Mouse (Mus musculus): Measurements from ENCODE around the gene Fam184b. TPM values are rescaled to one million over a fixed set of nuclear protein-coding genes. Genes with fewer than 3 reads are reported as not detected.
A peak's percentile ranks its signal among the peaks of the same experiment; 100 is the strongest.

Gene Fam184b
- total RNA-seq, 2 experiments from 2014 or later, result not detected

GRCm38 (mm10) chr5:45519960-45520808 is 119.2 kb downstream of the Fam184b start, which contains the start of gene Med28:
Gene Med28, plus strand, starts transcription at chr5:45520229.
- ATAC-seq (ENCODE audit: poor library complexity, severe bottlenecking), result peak; percentile 96

GRCm38 (mm10) chr5:45515151-45515743 is 124.2 kb downstream of the Fam184b start:
- no peak for ATAC-seq (ENCODE audit: poor library complexity, severe bottlenecking)

DNA sequence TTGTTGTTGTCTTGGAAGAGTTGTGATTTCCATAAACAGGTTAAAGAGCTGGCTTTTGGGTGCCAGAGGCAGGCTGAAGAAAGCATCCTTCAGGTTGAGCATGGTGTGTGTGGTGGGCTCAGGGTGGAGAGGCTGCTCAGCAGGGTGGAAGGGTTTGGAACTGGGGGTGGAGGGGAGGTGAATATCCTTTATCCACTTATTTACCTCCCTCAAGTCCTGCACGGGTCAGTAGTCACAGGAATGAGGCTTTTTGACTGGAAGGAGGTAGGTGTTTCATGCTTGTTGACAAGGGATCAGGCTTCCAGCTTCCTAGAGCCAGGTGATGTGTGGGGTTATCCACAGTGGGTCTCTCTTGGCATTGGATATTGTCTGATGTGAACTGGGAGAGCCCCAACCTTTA is 124.8 kb downstream of the Fam184b start:
- ATAC-seq (ENCODE audit: poor library complexity, severe bottlenecking), result no peak

- no peak for ATAC-seq (ENCODE audit: poor library complexity, severe bottlenecking)
Observed at GRCm38 (mm10) chr5:45513511-45513910, 125.9 kb downstream of the Fam184b start.

GRCm38 (mm10) chr5:45512908-45513307 is 126.5 kb downstream of the Fam184b start:
- ATAC-seq (ENCODE audit: poor library complexity, severe bottlenecking), result no peak

GRCm38 (mm10) chr5:45510071-45510470 is 129.3 kb downstream of the Fam184b start:
- ATAC-seq (ENCODE audit: poor library complexity, severe bottlenecking), result no peak

GRCm38 (mm10) chr5:45497564-45497963 is 141.8 kb downstream of the Fam184b start:
- no peak for ATAC-seq (ENCODE audit: poor library complexity, severe bottlenecking)

DNA sequence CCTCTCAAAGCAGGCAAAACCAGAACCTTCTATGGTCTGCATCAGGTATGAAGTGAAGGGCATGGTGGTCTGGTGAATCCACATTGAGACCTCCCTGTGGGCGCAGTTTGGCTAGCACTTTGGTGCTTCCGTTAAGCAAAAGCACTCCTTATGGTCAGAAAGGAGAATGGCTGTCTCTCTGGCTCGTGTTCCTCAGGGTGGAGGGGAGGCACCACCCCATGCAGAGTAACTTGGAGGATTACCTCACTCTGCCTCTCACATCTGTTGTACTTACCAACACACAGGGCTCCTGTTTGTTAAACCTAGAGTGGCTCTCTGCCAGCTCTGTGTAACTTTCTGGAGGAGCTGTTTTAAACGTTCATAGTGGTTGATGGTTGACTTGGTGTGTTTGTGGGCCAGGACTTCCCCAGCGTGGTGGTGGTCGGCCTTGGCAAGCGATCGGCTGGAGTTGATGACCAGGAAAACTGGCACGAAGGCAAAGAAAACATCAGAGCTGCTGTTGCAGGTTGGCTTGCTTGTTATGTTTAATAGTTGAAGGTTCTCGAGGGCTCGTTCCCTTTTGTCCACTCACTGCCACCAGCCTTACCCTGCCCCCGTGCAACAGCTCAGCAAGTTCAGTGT is 142.4 kb downstream of the Fam184b start:
- ATAC-seq (ENCODE audit: poor library complexity, severe bottlenecking), result no peak

DNA sequence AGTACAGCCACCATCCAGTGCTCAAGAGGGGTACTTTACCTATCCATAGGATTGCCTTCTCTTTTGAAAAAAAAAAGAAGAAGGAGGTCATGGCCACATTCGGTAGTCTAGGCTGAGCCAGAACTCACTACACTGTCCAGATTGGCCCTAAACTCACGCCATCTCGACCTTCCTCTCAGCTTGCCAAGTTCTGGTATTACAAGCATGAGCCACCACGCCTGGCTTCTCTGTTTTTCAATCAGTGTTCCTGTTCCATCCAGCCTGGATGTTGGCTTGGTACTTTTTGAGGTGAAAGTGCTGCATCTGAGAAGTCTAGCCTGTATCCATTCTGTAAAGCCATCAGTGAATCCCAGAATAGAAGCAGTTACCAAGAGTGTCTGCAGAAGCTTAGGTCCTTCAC is 142.9 kb downstream of the Fam184b start:
- ATAC-seq (ENCODE audit: poor library complexity, severe bottlenecking), result no peak

- no peak for ATAC-seq (ENCODE audit: poor library complexity, severe bottlenecking)
Observed at GRCm38 (mm10) chr5:45496042-45496441, 143.4 kb downstream of the Fam184b start.

GRCm38 (mm10) chr5:45495429-45495975 is 143.9 kb downstream of the Fam184b start:
- ATAC-seq (ENCODE audit: poor library complexity, severe bottlenecking), result no peak

- no peak for ATAC-seq (ENCODE audit: poor library complexity, severe bottlenecking)
Observed at GRCm38 (mm10) chr5:45494093-45494755, 145.2 kb downstream of the Fam184b start.

DNA sequence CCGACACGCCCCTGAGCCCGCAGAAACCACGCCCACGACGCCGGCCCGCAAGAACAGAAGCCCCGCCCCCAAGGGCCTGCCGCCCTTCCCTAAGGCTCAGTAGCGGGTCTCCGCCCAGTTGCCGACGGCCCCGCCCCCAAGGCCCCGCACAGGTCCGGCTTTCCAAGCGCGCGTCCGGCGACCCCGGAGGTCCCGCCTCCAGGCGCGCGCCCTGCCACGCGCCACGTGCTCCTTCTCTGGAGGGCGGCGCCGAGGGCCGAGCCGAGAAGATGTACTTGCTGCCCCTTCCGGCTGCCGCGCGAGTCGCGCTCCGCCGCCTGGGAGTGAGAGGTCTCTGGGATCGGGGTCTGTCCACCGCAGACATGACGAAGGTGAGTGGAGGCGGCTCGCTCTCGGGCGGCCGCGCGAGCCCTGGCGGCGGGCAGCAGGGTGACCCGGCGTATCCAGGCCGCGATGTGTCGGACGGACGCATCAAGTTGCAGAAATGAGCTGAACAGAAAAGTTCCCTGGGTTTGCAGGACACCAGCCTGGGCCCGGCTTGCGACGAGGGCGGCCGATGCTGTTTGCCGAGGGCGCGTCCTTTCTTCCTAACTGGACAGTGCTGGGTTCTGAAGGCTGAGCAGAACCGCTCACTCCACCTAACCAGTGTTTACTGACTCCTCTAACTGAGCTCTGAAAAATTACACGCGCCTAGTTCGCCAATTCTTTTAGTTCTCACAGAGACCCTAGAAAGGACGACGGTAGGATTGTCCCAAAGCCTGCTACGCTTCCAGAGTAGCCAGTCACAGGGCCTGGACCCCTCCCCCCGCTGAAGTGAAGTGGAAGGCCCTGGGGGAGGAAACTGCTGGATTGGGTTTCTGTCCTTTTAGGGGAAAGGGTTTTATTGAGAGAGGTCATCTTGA is 146.0 kb downstream of the Fam184b start, which contains the start of gene Lap3:
TSS of gene Lap3 (plus strand) at position 184 of the 902 bp plus-strand sequence.
- peak; percentile 93 for ATAC-seq (ENCODE audit: poor library complexity, severe bottlenecking)

GRCm38 (mm10) chr5:45491776-45492175 is 147.6 kb downstream of the Fam184b start:
- ATAC-seq (ENCODE audit: poor library complexity, severe bottlenecking), result no peak

GRCm38 (mm10) chr5:45483654-45484053 is 155.8 kb downstream of the Fam184b start:
- ATAC-seq (ENCODE audit: poor library complexity, severe bottlenecking), result no peak

- no peak for ATAC-seq (ENCODE audit: poor library complexity, severe bottlenecking)
Observed at GRCm38 (mm10) chr5:45482607-45483006, 156.8 kb downstream of the Fam184b start.

DNA sequence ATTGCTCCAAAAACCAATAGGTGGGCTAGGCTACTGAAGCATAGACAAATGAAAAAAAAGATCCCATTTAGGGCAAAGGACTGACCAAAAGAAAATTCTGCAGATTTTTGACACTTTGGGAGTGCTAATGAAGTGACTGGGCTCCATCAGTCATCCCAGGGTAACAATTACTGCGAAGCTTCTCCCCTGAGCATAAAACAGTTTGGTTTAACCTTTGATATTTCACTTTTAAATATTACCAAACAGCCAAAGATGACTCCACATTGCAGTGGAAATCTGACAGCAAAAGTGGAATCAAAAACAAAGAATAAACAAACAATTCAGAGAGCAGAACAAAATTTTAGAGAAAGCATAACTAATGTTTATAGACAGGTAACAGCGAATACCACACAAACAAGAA is 158.3 kb downstream of the Fam184b start:
- ATAC-seq (ENCODE audit: poor library complexity, severe bottlenecking), result no peak

- ATAC-seq (ENCODE audit: poor library complexity, severe bottlenecking), result no peak
Observed at GRCm38 (mm10) chr5:45480066-45480465, 159.3 kb downstream of the Fam184b start.
